Mouse (Mus musculus): ENCODE results near the gene Gm44503. TPM values are rescaled to one million over a fixed set of nuclear protein-coding genes. Genes with fewer than 3 reads are reported as not detected.

Gm44503 gene
- total RNA-seq, 2 experiments from 2014 or later: not detected

- no peak for ATAC-seq (replicated peaks; ENCODE audit: low FRiP score, poor library complexity, severe bottlenecking)
These were observed 13.8 kb downstream of the Gm44503 start for GRCm38 (mm10) chr9:72972435-72972834.

GRCm38 (mm10) chr9:72972984-72973383, 14.3 kb downstream of the Gm44503 start:
- ATAC-seq (replicated peaks; ENCODE audit: low FRiP score, poor library complexity, severe bottlenecking): no peak

GRCm38 (mm10) chr9:72974734-72975133, 16.1 kb downstream of the Gm44503 start:
- no peak for ATAC-seq (replicated peaks; ENCODE audit: low FRiP score, poor library complexity, severe bottlenecking)

GRCm38 (mm10) chr9:72975242-72975641, 16.6 kb downstream of the Gm44503 start:
- no peak for ATAC-seq (replicated peaks; ENCODE audit: low FRiP score, poor library complexity, severe bottlenecking)

GRCm38 (mm10) chr9:72983066-72983465, 24.4 kb downstream of the Gm44503 start:
- ATAC-seq (replicated peaks; ENCODE audit: low FRiP score, poor library complexity, severe bottlenecking): no peak

- peak; percentile 99 for ATAC-seq (replicated peaks; ENCODE audit: low FRiP score, poor library complexity, severe bottlenecking)
These were observed 26.9 kb downstream of the Gm44503 start, which contains the start of the genes Ccpg1os and Ccpg1 for GRCm38 (mm10) chr9:72985250-72986220. TSS of gene Ccpg1os (minus strand) at chr9:72985382. TSS of gene Ccpg1 (plus strand) at chr9:72985429.

GRCm38 (mm10) chr9:72987703-72988102, 29.1 kb downstream of the Gm44503 start:
- ATAC-seq (replicated peaks; ENCODE audit: low FRiP score, poor library complexity, severe bottlenecking): no peak

GRCm38 (mm10) chr9:72988706-72989105, 30.1 kb downstream of the Gm44503 start:
- no peak for ATAC-seq (replicated peaks; ENCODE audit: low FRiP score, poor library complexity, severe bottlenecking)

GRCm38 (mm10) chr9:72991420-72991819, 32.8 kb downstream of the Gm44503 start:
- no peak for ATAC-seq (replicated peaks; ENCODE audit: low FRiP score, poor library complexity, severe bottlenecking)

- no peak for ATAC-seq (replicated peaks; ENCODE audit: low FRiP score, poor library complexity, severe bottlenecking)
These were observed 33.9 kb downstream of the Gm44503 start for GRCm38 (mm10) chr9:72992576-72992975.

GRCm38 (mm10) chr9:72996167-72996566, 37.5 kb downstream of the Gm44503 start:
- no peak for ATAC-seq (replicated peaks; ENCODE audit: low FRiP score, poor library complexity, severe bottlenecking)

- ATAC-seq (replicated peaks; ENCODE audit: low FRiP score, poor library complexity, severe bottlenecking): no peak
These were observed 38.2 kb downstream of the Gm44503 start for GRCm38 (mm10) chr9:72996806-72997205.

- ATAC-seq (replicated peaks; ENCODE audit: low FRiP score, poor library complexity, severe bottlenecking): no peak
These were observed 41.8 kb downstream of the Gm44503 start for GRCm38 (mm10) chr9:73000487-73000886.

- ATAC-seq (replicated peaks; ENCODE audit: low FRiP score, poor library complexity, severe bottlenecking): no peak
These were observed 42.8 kb downstream of the Gm44503 start for GRCm38 (mm10) chr9:73001314-73002011.

GRCm38 (mm10) chr9:73002177-73002576, 43.5 kb downstream of the Gm44503 start:
- ATAC-seq (replicated peaks; ENCODE audit: low FRiP score, poor library complexity, severe bottlenecking): no peak

GRCm38 (mm10) chr9:73004076-73004475, 45.4 kb downstream of the Gm44503 start:
- ATAC-seq (replicated peaks; ENCODE audit: low FRiP score, poor library complexity, severe bottlenecking): no peak

GRCm38 (mm10) chr9:73005106-73005505, 46.5 kb downstream of the Gm44503 start:
- no peak for ATAC-seq (replicated peaks; ENCODE audit: low FRiP score, poor library complexity, severe bottlenecking)

- no peak for ATAC-seq (replicated peaks; ENCODE audit: low FRiP score, poor library complexity, severe bottlenecking)
These were observed 47.5 kb downstream of the Gm44503 start for GRCm38 (mm10) chr9:73006175-73006574.

- no peak for ATAC-seq (replicated peaks; ENCODE audit: low FRiP score, poor library complexity, severe bottlenecking)
These were observed 49.7 kb downstream of the Gm44503 start for GRCm38 (mm10) chr9:73008384-73008783.

- ATAC-seq (replicated peaks; ENCODE audit: low FRiP score, poor library complexity, severe bottlenecking): no peak
These were observed 54.0 kb downstream of the Gm44503 start for GRCm38 (mm10) chr9:73012629-73013028.

- ATAC-seq (replicated peaks; ENCODE audit: low FRiP score, poor library complexity, severe bottlenecking): no peak
These were observed 56.1 kb downstream of the Gm44503 start for GRCm38 (mm10) chr9:73014724-73015123.

Data from erythroblast, adult 5-6 weeks (primary cell).